Mouse (Mus musculus): ENCODE data around the gene Psmb4. TPM values are rescaled to one million over a fixed set of nuclear protein-coding genes. Genes with fewer than 3 reads are reported as not detected.
"Not testable (repeated sequence)": the region's sequence is repeated elsewhere in the genome, so short reads cannot be mapped to it uniquely, and the experiment has no call there.

Psmb4 gene
- total RNA-seq (2021): 100 to 1,000 TPM; 245 to 288 TPM
- long read RNA-seq, experiment 1, transcript Psmb4-201 (7 exons, 1,183 nt): major isoform, 25 of 30 reads
- long read RNA-seq, experiment 1, partial matches to known transcripts: 5 of 30 reads
- long read RNA-seq, experiment 1, other reads (novel, unspliced or antisense): 0 of 30 reads
- long read RNA-seq, experiment 2, transcript Psmb4-201 (7 exons, 1,183 nt): major isoform, 21 of 27 reads
- long read RNA-seq, experiment 2, partial matches to known transcripts: 5 of 27 reads
- long read RNA-seq, experiment 2, other reads (novel, unspliced or antisense): 0 of 27 reads

GRCm38 (mm10) chr3:94886316-94887224 lies at the start of gene Psmb4:
TSS of gene Psmb4 (minus strand) at chr3:94886961.
- TF ChIP-seq CTCF (IDR thresholded peaks at IDR 0.05): no peak
- intact Hi-C loops (cut with DNase I): loop anchor here (2.0 kb wide), 1 partner anchor 48 kb away; no protein-coding TSS in a partner anchor
- DNase-seq (ENCODE audit: extremely low spot score in 1 of 2, low spot score in 2 of 2): peak; percentile 79 to 81
- peak within 1 kb of the TSS; percentile 94 for H3K27ac ChIP-seq
- peak within 1 kb of the TSS; percentile 70 for H3K4me3 ChIP-seq

- intact Hi-C loops (cut with DNase I): loop anchor here (10.0 kb wide), 1 partner anchor 241 kb away; the partner anchor contains the start of gene Selenbp2
- not testable (repeated sequence) for H3K4me3 ChIP-seq; DNase-seq (ENCODE audit: extremely low spot score in 1 of 2, low spot score in 2 of 2); H3K27ac ChIP-seq
These were observed 49.4 kb upstream of the Psmb4 start for GRCm38 (mm10) chr3:94936147-94936546.

- not testable (repeated sequence) for H3K4me3 ChIP-seq; DNase-seq (ENCODE audit: extremely low spot score in 1 of 2, low spot score in 2 of 2); H3K27ac ChIP-seq
- intact Hi-C loops (cut with DNase I): loop anchor here (10.0 kb wide), 1 partner anchor 241 kb away; the partner anchor contains the start of gene Selenbp2
These were observed 48.6 kb upstream of the Psmb4 start for GRCm38 (mm10) chr3:94935332-94935731.

- H3K27ac ChIP-seq; H3K4me3 ChIP-seq; DNase-seq (ENCODE audit: extremely low spot score in 1 of 2, low spot score in 2 of 2): not testable (repeated sequence)
- intact Hi-C loops (cut with DNase I): loop anchor here (10.0 kb wide), 1 partner anchor 240 kb away; the partner anchor contains the start of gene Selenbp2
These were observed 47.8 kb upstream of the Psmb4 start for GRCm38 (mm10) chr3:94934564-94934963.

- not testable (repeated sequence) for H3K4me3 ChIP-seq; DNase-seq (ENCODE audit: extremely low spot score in 1 of 2, low spot score in 2 of 2); H3K27ac ChIP-seq
- intact Hi-C loops (cut with DNase I): loop anchor here (10.0 kb wide), 1 partner anchor 239 kb away; the partner anchor contains the start of gene Selenbp2
These were observed 46.8 kb upstream of the Psmb4 start for GRCm38 (mm10) chr3:94933604-94934003.

GRCm38 (mm10) chr3:94932809-94933564 lies 46.2 kb upstream of the Psmb4 start, which contains the start of gene Selenbp1:
TSS of gene Selenbp1 (plus strand) at chr3:94933056.
- intact Hi-C loops (cut with DNase I): loop anchor here (10.0 kb wide), 1 partner anchor 238 kb away; the partner anchor contains the start of gene Selenbp2
- peak; percentile 39 for DNase-seq (ENCODE audit: extremely low spot score in 1 of 2, low spot score in 2 of 2)
- H3K27ac ChIP-seq: peak within 1 kb of the TSS; percentile 67
- TF ChIP-seq CTCF (IDR thresholded peaks at IDR 0.05): no peak
- H3K4me3 ChIP-seq: peak within 1 kb of the TSS; percentile 33

GRCm38 (mm10) chr3:94932279-94932678 lies 45.5 kb upstream of the Psmb4 start:
- intact Hi-C loops (cut with DNase I): loop anchor here (10.0 kb wide), 1 partner anchor 237 kb away; the partner anchor contains the start of gene Selenbp2
- H3K27ac ChIP-seq; H3K4me3 ChIP-seq; DNase-seq (ENCODE audit: extremely low spot score in 1 of 2, low spot score in 2 of 2): not testable (repeated sequence)

- intact Hi-C loops (cut with DNase I): loop anchor here (10.0 kb wide), 1 partner anchor 237 kb away; the partner anchor contains the start of gene Selenbp2
- not testable (repeated sequence) for H3K27ac ChIP-seq; DNase-seq (ENCODE audit: extremely low spot score in 1 of 2, low spot score in 2 of 2); H3K4me3 ChIP-seq
These were observed 44.8 kb upstream of the Psmb4 start for GRCm38 (mm10) chr3:94931427-94932082.

GRCm38 (mm10) chr3:94930386-94931266 lies 43.9 kb upstream of the Psmb4 start:
- intact Hi-C loops (cut with DNase I): loop anchor here (10.0 kb wide), 1 partner anchor 236 kb away; the partner anchor contains the start of gene Selenbp2
- not testable (repeated sequence) for H3K4me3 ChIP-seq

GRCm38 (mm10) chr3:94928979-94929378 lies 42.2 kb upstream of the Psmb4 start:
- H3K4me3 ChIP-seq; intact Hi-C loops (cut with DNase I); DNase-seq (ENCODE audit: extremely low spot score in 1 of 2, low spot score in 2 of 2); H3K27ac ChIP-seq: not testable (repeated sequence)

More at GRCm38 (mm10) chr3:94930386-94931266, 43.9 kb upstream of the Psmb4 start:
- not testable (repeated sequence) for H3K27ac ChIP-seq; DNase-seq (ENCODE audit: extremely low spot score in 1 of 2, low spot score in 2 of 2)

- H3K27ac ChIP-seq; H3K4me3 ChIP-seq; DNase-seq (ENCODE audit: extremely low spot score in 1 of 2, low spot score in 2 of 2); intact Hi-C loops (cut with DNase I): not testable (repeated sequence)
These were observed 39.6 kb upstream of the Psmb4 start for GRCm38 (mm10) chr3:94926301-94926736.

All from left cerebral cortex, adult 2 months (tissue).